Mouse (Mus musculus): ENCODE measurements around the gene Elavl2. TPM values are rescaled to one million over a fixed set of nuclear protein-coding genes. Genes with fewer than 3 reads are reported as not detected.
"Not testable (repeated sequence)": the region's sequence is repeated elsewhere in the genome, so short reads cannot be mapped to it uniquely, and the experiment has no call there.

The Elavl2 gene
- total RNA-seq, 2 experiments from 2014 or later: not detected

DNA sequence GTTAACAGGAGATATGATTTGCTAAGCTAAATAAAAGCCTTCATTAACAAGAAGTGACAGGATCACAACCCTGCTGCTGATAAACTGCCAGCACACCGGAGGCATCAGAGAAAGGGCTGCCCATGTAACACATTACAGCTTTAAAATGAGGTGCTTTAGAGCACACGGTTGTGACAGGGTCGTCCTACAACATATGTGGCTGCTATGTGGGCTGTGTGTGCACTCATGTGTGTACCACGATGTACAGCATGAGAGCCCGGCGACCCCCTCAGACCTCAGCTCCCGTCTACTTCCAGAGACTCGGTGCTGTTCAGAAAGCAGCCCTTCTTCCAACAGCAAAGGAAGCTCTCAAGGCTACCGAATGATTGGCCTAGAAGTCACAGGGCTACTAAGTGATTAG lies 47.4 kb downstream of the Elavl2 start:
- no peak for ATAC-seq (replicated peaks; ENCODE audit: poor library complexity, severe bottlenecking)

DNA sequence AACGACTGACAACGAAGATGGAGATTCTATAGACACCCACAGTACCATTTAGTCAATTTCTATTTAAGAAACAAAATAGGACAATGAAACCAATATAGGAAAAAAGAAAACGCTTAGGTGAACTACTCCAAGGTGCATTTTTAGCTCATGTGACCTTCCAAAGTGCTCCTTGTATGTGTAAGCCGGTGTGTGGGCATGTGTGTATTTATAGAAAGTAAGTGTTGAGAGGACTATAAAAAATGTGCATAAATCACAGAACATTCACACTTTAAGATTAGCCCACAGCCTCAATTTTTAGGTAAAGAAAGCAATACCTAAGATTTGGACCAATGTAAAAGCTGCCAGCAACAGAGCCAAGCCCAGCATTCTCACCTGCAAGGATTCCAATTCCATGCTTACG lies 51.0 kb downstream of the Elavl2 start:
- ATAC-seq (replicated peaks; ENCODE audit: poor library complexity, severe bottlenecking): no peak

DNA sequence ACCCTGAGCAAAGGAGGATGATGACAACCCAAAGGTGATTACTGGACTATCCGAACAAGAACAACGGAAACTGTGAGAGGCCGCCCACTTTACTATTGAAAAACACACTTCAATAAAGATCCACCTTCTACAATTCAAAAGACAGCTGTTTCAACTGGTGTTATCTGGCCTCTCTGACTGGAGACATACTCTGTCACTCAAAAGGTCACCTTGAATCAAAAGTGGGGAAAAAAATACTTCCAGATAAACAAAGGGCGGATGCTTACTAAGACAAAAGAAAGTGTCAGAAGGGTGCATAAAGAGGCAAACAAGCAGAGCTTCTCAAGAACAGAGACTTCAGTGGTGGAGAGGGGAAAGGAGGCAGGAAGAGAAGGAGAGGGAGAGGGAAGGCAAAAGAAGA lies 66.4 kb downstream of the Elavl2 start:
- no peak for ATAC-seq (replicated peaks; ENCODE audit: poor library complexity, severe bottlenecking)

DNA sequence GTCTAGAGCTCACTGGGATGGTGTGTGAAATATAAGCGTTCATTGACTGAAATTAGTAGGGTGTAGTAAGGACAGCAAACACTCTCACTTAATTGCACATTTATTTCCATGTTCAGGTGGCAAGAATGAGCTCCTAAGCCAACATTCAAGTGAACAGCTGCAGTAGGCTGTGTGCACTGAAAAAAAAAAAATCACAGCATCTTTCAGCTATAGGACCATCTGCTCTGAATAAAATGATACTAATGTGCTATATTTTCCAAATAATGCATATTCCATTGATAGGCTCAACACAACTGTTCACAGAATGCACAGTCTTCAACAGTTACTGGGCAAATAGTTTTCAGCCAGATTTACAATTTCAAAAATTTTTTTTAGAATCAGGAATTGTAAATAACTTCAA lies 89.8 kb downstream of the Elavl2 start:
- no peak for ATAC-seq (replicated peaks; ENCODE audit: poor library complexity, severe bottlenecking)

DNA sequence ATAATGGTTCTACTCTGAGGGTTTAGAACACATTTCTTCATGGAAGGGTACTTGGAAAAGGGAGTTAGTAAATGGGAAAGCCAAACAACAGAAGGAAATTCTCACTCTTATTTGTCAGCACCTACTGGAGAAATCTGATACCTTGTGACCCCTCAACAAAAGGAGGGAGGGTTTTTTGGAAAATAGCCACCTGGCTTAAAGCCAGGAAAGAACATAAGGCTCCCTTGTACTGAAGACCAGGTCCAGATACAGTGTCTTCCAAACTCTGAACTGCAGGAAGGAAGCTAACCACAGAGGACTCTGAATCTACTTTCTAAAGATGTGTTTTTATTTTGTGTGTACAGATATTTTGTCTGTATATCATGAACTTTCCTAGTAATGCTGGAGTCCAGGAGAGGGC lies 102.9 kb downstream of the Elavl2 start:
- ATAC-seq (replicated peaks; ENCODE audit: poor library complexity, severe bottlenecking): no peak

DNA sequence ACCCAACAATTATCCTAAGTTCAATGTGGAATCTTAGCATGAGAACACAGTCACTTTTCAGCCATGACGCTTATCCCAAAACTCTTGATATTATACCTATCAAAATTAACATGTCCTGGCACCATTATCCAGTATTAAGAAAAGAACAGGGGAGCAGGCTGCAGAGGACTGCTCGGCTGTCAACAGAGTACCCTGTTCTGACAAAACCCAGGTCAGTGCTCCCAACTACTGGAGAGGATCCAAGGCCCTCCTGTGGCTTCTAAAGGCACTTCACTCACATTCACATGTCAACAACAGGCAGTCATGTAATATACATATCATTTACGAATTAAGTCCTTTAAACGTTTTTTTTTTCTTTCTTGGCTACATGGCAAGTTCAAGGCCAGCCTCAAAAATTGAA lies 105.3 kb downstream of the Elavl2 start:
- ATAC-seq (replicated peaks; ENCODE audit: poor library complexity, severe bottlenecking): no peak

DNA sequence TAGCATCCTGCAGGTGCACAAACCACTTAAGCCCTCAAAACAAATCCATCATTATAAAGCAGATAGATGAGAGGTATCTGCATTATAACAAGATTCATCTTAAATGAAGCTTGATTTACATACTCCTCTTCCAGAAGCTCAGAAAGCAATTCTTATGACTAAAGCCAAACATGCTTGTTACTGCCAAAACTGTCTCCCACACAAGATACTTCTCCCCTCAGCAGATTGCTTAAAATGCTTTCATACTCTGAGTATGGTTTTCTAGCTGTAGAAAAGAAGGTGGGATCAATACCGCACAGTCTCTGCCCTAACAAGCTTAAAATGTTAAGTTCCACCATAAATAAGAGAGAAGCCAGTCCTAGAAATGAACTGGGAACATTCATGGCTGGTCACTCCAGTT lies 109.1 kb downstream of the Elavl2 start:
- no peak for ATAC-seq (replicated peaks; ENCODE audit: poor library complexity, severe bottlenecking)

DNA sequence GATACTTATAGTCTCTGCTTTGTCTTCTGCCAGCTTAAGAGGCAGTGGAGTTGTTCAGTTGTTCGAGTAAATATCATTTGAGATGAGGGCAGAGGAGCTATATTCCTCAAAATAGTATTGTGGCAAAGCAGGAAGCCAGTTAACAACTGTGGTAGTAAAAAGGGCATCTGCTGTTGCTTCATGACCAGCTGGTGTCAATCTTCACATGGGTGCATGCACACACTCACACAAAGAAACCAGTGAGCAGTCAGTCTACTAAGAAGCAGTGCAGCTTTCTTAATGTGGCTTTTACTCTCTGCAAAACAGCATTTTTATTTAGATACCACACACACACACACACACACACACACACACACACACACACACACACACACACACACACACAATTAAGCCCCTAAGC lies 110.2 kb downstream of the Elavl2 start:
- no peak for ATAC-seq (replicated peaks; ENCODE audit: poor library complexity, severe bottlenecking)

DNA sequence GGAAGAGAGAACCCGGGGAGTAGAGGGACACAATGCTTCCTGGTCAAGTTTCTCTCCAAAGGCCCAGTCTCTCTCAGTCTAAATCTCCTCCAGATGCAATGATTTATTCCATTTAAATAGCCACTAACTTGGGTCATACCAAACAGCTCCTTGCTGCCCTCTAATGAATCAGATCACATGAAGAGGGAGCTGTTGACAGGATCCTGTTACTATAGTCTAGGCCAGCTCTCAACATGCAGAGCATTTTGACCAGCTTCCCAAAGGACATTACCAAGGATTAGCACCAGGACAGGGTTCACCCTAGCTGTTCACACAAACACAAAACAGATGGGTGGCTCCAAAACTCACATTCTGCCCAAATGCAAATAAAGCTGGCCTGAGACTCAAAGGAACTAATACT lies 111.4 kb downstream of the Elavl2 start:
- ATAC-seq (replicated peaks; ENCODE audit: poor library complexity, severe bottlenecking): no peak

DNA sequence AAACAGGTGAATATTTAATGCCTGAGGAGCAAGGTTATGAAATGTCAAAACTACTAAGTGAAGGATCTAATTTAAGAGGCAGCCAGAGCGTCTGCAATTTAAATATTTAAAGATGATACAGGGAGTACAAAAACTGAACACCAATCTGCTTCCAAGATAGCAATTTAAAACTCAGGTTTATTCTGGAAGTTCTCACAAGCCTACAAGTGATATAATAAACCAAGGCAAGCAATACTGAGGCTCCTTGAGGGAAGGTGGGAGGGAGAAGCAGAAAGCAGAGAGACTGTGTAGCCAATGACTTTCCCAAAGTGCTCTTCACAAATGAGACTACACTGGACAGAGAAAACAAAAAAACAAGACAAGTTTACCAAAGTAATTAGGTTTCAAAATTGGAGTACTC lies 132.2 kb downstream of the Elavl2 start:
- ATAC-seq (replicated peaks; ENCODE audit: poor library complexity, severe bottlenecking): no peak

DNA sequence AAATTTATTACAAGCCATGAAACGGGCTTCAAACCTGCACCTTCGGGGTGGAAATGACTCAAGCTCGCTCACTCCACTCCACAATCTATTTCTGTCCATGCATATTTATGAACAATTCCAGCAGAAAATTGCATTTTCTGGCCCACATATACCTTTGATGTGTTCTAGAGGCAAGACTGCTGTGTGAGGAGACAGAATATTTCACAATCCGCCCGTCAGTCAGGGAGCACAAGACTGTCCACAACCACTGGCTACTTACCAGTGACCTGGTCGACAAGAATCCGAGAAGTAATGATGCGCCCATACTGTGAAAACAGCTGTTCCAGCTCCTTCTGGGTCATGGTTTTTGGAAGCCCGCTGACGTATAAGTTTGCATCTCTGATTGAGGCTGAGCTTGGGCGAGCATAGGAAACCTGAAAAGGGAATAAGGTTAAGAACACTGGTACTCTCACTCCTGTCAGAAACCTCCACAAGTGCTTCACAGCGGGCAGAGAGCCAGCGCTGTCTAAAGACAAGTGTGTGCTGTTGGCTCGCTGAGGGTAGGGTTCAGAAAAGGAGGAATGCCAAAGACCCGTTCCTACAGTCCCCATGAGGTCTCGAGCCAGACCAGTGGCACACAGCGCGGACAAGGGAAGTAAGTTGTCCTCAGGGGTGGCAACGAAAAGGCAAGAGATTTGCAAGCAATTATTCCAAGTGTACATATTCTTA lies 136.7 kb downstream of the Elavl2 start:
- ATAC-seq (replicated peaks; ENCODE audit: poor library complexity, severe bottlenecking): no peak

DNA sequence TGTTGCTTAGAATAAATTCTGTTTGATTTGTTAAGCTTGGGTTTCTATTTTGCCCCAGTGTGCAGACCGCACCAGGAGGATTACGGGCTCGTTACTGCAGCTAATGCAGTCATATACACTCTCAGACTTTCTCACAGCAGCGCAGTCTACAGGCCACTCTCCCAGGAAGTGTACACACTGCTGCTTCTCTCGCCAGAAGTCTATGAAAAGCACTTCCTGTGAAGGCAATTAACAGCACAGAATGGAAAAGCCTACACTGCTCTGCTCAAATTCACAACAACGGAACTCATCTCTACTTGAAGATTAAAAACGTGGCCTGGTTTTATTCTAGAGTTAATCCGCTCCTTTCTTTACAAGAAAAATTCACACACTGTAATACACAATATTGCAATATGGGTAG lies 137.7 kb downstream of the Elavl2 start:
- ATAC-seq (replicated peaks; ENCODE audit: poor library complexity, severe bottlenecking): no peak

DNA sequence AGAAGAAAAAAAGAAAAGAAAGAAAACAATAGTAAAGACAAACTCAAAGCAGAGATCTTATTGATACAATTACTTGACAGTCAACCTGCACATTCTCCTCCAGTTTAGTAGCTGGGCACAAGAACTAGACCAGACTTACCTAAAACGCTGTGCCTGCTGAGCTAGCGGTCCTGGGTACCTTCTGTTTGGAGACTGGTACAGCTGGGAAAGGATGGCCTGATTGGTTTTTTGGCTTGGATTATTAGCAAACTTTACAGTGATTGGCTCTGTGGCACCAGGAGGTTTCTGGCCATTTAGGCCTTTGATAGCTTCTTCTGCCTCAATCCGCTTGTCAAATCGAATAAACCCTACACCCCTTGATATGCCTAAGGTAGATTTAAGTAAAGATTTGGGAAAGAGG lies 140.0 kb downstream of the Elavl2 start:
- no peak for ATAC-seq (replicated peaks; ENCODE audit: poor library complexity, severe bottlenecking)

DNA sequence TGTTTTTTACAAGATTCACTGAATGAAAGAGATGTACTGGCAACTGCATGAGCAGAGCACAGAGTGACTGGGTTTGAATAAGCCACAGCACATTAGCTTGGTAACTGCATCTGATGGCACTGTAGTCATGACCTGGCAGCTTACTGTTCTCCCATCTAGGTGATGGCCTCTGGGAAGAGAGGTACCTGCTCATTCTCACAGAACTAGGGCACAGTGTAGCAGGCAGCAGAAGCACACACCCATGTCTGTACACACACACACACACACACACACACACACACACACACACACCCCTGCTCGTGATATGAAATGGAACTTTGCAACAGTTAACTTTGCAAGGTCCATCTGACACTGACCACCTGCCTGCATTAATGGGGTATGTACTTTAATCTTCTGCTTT lies 151.9 kb downstream of the Elavl2 start:
- no peak for ATAC-seq (replicated peaks; ENCODE audit: poor library complexity, severe bottlenecking)

DNA sequence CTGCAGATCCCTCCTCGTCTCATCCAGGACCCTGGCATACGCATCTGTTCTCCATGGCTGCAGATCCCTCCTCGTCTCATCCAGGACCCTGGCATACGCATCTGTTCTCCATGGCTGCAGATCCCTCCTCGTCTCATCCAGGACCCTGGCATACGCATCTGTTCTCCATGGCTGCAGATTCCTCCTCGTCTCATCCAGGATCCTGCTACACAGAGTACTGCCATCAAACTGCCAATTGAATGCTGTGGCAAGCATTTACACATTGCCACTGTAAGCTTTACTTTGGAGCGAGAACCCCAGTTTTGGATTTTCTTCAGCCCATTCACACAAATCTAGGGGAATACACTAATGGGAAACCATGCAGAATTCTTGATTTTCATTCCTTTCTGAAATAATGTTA lies 155.4 kb downstream of the Elavl2 start:
- not testable (repeated sequence) for ATAC-seq (replicated peaks; ENCODE audit: poor library complexity, severe bottlenecking)

DNA sequence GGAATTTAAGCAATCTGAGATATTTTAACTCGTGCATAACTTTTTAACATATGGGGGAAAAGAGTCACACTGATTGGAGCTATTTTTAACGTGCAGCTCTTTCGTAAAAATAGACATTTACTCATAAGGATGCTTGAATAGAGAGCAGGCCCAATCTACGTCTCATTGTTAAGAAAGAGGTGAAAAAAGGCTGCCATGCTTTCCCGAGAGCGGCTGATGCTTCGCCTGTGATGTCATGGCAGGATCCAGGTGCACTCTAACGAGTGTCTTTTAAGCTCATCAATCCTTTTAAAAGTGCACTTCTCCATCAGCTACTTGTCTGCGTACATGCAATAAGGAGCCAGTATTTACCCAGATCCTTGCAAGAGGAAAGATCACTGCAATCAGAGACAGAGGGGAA lies 156.0 kb downstream of the Elavl2 start:
- ATAC-seq (replicated peaks; ENCODE audit: poor library complexity, severe bottlenecking): no peak

DNA sequence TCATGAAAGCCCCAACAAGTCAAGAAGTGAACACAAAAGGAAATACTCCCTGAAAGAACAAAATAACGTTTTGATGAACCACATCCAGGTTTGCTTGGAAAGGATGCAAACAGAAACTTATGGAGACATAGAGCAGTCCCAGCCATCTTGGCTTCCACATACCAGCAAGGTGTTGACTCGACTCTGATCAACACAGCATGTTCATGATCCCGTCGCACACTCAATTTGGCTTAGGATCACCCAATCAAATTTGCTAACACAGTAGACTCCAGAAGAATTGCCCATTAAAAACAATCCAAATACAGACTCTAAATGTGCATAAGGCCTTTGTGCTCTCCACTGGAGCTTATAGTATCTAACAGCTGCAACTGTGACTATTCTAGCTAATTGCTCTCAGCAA lies 156.7 kb downstream of the Elavl2 start:
- no peak for ATAC-seq (replicated peaks; ENCODE audit: poor library complexity, severe bottlenecking)

DNA sequence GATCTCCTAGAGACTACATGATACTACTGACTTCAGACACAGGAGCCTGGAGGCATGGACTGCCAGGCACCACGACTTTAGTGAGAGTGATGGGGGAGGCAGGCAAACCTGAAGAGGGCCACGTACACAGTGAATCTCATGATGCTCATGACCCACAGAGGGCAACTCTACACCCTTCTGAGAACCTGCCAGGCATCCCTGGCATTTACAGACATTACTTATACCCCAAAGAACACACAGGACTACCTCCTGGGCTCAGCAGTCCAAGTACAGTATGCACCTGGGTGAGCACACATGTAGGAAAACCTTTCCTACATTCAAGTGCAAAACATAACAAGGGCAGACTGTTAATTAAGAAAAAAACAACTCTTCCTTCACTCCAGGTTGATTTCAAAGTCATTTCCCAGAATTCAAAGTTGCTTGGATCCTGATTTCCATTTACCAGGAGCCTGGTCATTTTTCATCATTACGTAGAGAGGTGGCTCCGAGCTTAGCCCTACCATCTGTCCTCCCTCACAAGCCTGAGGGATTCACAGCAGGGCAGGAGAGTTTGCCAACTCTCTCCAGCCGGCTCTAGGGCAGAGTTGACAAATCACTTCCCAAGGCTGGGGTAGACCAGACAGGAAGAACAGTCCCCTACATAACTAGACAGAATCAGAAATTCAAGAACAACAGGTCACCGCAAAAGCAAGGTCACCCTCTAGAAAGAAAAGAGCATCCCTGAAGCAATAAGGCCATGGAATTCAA lies 161.7 kb downstream of the Elavl2 start:
- no peak for ATAC-seq (replicated peaks; ENCODE audit: poor library complexity, severe bottlenecking)

DNA sequence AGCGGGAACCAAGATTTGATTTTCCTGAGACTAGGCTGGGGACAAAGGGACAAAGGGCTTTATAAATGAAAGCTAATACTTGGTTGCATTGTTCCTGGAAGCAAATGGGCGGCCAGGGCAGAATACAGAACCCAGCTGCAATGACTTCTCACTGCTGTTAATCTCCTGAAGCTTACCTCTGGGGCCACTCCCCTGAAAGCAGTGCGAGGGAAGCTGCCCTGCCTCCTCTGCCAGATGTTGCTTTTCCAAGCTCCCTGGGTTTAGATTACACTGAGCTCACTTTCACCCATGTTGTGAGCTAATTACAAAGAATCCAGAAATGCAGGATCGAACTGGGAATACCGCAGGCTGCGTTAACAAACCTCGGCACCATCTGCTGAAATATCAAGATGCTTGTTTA lies 163.6 kb downstream of the Elavl2 start:
- no peak for ATAC-seq (replicated peaks; ENCODE audit: poor library complexity, severe bottlenecking)

DNA sequence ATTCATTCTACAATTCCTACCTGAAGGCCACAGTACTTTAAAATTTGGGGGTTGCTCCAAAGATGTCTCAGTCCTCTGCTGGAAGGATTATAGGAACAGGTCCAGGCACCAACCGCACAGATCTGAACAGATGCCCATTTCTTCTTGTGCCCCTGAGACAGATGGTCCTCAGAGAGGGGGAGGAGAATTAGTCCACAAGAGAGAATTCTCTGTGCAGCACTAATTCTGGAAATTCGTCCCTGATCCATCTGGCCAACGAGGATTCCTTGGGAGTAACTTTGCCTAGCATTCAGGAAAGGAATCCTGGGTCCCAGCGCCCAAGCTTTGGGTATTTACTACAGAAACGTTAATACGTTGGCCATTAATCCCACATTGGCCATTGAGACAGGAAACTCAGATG lies 165.6 kb downstream of the Elavl2 start:
- no peak for ATAC-seq (replicated peaks; ENCODE audit: poor library complexity, severe bottlenecking)

DNA sequence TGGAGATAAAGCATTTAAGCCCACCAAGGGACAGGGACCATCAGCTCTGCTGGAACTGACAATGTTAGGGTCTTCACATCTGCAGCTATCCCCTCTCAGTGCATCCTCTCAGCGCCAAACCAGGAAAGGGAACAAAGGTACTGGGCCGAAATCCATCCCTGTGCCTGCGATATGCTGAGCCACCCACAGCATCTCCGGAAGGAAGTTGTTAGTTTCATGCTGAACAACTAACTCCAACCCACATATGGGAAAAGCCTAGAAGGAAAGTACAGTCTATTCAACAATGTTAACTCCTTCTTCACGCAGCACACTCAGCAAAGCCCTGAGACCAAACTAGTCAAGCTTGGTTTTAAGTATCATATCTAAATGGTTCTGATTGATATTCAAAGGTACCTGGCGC lies 167.0 kb downstream of the Elavl2 start:
- ATAC-seq (replicated peaks; ENCODE audit: poor library complexity, severe bottlenecking): no peak

DNA sequence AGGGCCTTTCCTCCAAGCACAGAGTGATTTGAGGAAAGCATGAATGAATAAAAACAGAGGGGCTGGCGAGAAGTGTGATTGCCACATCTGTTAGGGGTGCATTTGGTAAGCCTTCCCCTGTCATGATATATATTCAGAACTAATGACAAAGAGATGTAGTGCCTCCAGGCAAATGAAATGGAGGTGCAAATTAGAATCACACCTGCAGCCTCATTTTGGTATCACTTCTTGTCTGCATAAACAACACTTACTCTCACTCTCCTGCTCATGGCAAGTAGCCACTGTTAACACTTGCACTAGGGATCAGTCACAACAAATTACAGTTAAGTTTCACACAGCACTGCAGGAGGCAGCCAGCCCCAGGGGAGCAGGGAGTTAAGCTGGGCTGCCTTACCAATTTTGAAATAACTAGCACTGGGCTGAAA lies 170.1 kb downstream of the Elavl2 start:
- ATAC-seq (replicated peaks; ENCODE audit: poor library complexity, severe bottlenecking): no peak
